39 mouse cellular contexts compared by ENCODE assay signal in the genomic region with DNA sequence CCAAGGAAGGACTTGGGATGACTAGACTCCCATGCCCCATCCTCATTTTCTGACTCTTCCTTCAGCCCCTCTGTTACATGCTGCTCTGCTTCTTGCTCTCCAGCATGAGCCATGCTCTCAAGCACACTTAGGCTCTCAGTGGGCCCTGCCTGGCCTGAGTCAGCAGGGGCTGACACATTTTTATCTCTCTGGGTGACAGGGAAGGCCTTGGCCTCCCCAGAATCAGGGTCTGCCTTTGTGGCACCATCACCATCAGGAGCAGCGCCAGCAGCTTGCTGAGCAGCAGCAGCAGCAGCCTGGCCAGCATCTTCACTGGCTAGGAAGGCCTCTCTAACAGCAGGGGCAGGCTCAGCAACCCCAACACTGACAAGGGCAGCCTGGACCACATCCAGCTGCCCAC. TPM values are rescaled to one million over a fixed set of nuclear protein-coding genes. Genes with fewer than 3 reads are reported as not detected.
"Had no signal": no experiment of that assay in that cellular context is flagged by ENCODE, and none has a peak within 500 bp of the region (broad histone marks: within the 10 kb centered on the region; RNA-seq: fewer than 3 reads in every experiment).

No protein-coding gene starts in this region.

- ATAC-seq: hindbrain, postnatal 0 days; intestine, embryonic 16.5 days; liver, embryonic 12.5 days had no signal

- H3K27ac ChIP-seq: heart, adult 2 months; heart, embryonic 13.5 days; heart, embryonic 15.5 days; hindbrain, embryonic 13.5 days; hindbrain, embryonic 15.5 days; hindbrain, postnatal 0 days; kidney, embryonic 15.5 days; kidney, postnatal 0 days; layer of hippocampus, adult 2 months; left cerebral cortex, adult 2 months; limb, embryonic 13.5 days; limb, embryonic 15.5 days; liver, embryonic 12.5 days; liver, embryonic 14.5 days had no signal

- H3K4me3 ChIP-seq: heart, adult 2 months; heart, embryonic 13.5 days; heart, embryonic 15.5 days; hindbrain, embryonic 13.5 days; hindbrain, embryonic 15.5 days; kidney, embryonic 15.5 days; layer of hippocampus, adult 2 months; left cerebral cortex, adult 2 months; limb, embryonic 13.5 days; limb, embryonic 15.5 days; liver, embryonic 12.5 days had no signal

- H3K36me3 ChIP-seq: heart, embryonic 13.5 days; heart, embryonic 15.5 days; hindbrain, embryonic 13.5 days; hindbrain, embryonic 15.5 days; kidney, embryonic 15.5 days; limb, embryonic 13.5 days; limb, embryonic 15.5 days; liver, embryonic 12.5 days had no signal

- DNase-seq: gastrocnemius, postnatal 10 days; gastrocnemius, postnatal 25 days; heart, adult 11 months; heart, adult 2 months; heart, postnatal 14 days; heart, postnatal 36 days; kidney, adult 11 months; kidney, adult 2 months; kidney, adult 9 months; kidney, postnatal 25 days; kidney, postnatal 4 days; lung, adult 18-20 months had no signal

- H3K27me3 ChIP-seq: heart, embryonic 15.5 days; hindbrain, embryonic 13.5 days; hindbrain, embryonic 15.5 days had no signal

- H3K4me1 ChIP-seq: heart, embryonic 13.5 days; heart, embryonic 15.5 days; hindbrain, embryonic 13.5 days; hindbrain, embryonic 15.5 days; kidney, embryonic 15.5 days; limb, embryonic 13.5 days; limb, embryonic 15.5 days; liver, embryonic 12.5 days had no signal

- H3K9me3 ChIP-seq: heart, embryonic 13.5 days; heart, embryonic 15.5 days; hindbrain, embryonic 13.5 days; hindbrain, embryonic 15.5 days; kidney, embryonic 15.5 days; limb, embryonic 13.5 days; limb, embryonic 15.5 days; liver, embryonic 12.5 days had no signal

RNA-seq across cellular contexts. Expression of a gene that starts 2.1 kb away (rescaled TPM):
- total RNA-seq: gastrocnemius, postnatal 10 days; gastrocnemius, postnatal 25 days; heart, adult 2 months; heart, postnatal 14 days; heart, postnatal 36 days; hematopoietic stem cell, adult 5-6 weeks; layer of hippocampus, adult 2 months; left cerebral cortex, postnatal 36 days; liver, adult 2 months had no signal
- polyA plus RNA-seq: heart, adult 2 months; heart, embryonic 11.5 days; heart, embryonic 13.5 days; heart, embryonic 15.5 days; heart, postnatal 0 days; hindbrain, embryonic 11.5 days; hindbrain, embryonic 13.5 days; hindbrain, embryonic 15.5 days; intestine, embryonic 14.5 days; intestine, embryonic 16.5 days; kidney, adult 2 months; kidney, embryonic 15.5 days; kidney, postnatal 0 days; limb, embryonic 11.5 days; limb, embryonic 13.5 days; limb, embryonic 15.5 days; liver, adult 2 months; liver, embryonic 12.5 days; liver, embryonic 14.5 days; liver, embryonic 16.5 days had no signal

RNA-seq across cellular contexts. Expression of a gene that starts 14.4 kb away (rescaled TPM):
- total RNA-seq: heart, adult 2 months; heart, postnatal 14 days; heart, postnatal 36 days; liver, adult 2 months had no signal
- polyA plus RNA-seq: heart, adult 2 months; heart, embryonic 13.5 days; heart, embryonic 15.5 days; heart, postnatal 0 days; liver, adult 2 months; liver, embryonic 12.5 days; liver, embryonic 16.5 days had no signal

RNA-seq across cellular contexts. Expression of a gene that starts 38.7 kb away (rescaled TPM):
- total RNA-seq: gastrocnemius, postnatal 10 days; gastrocnemius, postnatal 25 days; heart, adult 2 months; heart, postnatal 14 days; heart, postnatal 36 days; hematopoietic stem cell, adult 5-6 weeks; hindbrain, postnatal 0 days; layer of hippocampus, adult 2 months; layer of hippocampus, postnatal 10 days; layer of hippocampus, postnatal 25 days; left cerebral cortex, adult 2 months; left cerebral cortex, postnatal 14 days; left cerebral cortex, postnatal 36 days; liver, adult 2 months had no signal
- polyA plus RNA-seq: heart, adult 2 months; heart, embryonic 11.5 days; heart, embryonic 13.5 days; heart, embryonic 15.5 days; heart, postnatal 0 days; hindbrain, embryonic 11.5 days; hindbrain, embryonic 13.5 days; hindbrain, embryonic 15.5 days; hindbrain, postnatal 0 days; intestine, embryonic 14.5 days; intestine, embryonic 16.5 days; kidney, adult 2 months; limb, embryonic 11.5 days; limb, embryonic 13.5 days; liver, adult 2 months; liver, embryonic 12.5 days; liver, embryonic 14.5 days; liver, embryonic 16.5 days had no signal

RNA-seq across cellular contexts. Expression of a gene that starts 59.8 kb away (rescaled TPM):
- total RNA-seq: gastrocnemius, postnatal 10 days; gastrocnemius, postnatal 25 days; heart, adult 2 months; heart, postnatal 14 days; heart, postnatal 36 days; hindbrain, postnatal 0 days; layer of hippocampus, adult 2 months; layer of hippocampus, postnatal 10 days; layer of hippocampus, postnatal 25 days; left cerebral cortex, adult 2 months; left cerebral cortex, postnatal 14 days; left cerebral cortex, postnatal 36 days; liver, adult 2 months had no signal
- polyA plus RNA-seq: gonadal fat pad, adult 2 months; heart, adult 2 months; heart, embryonic 11.5 days; heart, embryonic 13.5 days; heart, embryonic 15.5 days; heart, postnatal 0 days; hindbrain, embryonic 11.5 days; hindbrain, embryonic 13.5 days; hindbrain, embryonic 15.5 days; hindbrain, postnatal 0 days; intestine, embryonic 14.5 days; intestine, embryonic 16.5 days; kidney, adult 2 months; kidney, embryonic 15.5 days; kidney, postnatal 0 days; limb, embryonic 11.5 days; limb, embryonic 13.5 days; limb, embryonic 15.5 days; liver, adult 2 months; liver, embryonic 12.5 days; liver, embryonic 14.5 days; liver, embryonic 16.5 days had no signal
